Comparison of ENCODE assay signal across 19 mouse cellular contexts in genomic region chr2:120575121-120575520, GRCm38 (mm10). TPM values are rescaled to one million over a fixed set of nuclear protein-coding genes. Genes with fewer than 3 reads are reported as not detected.
A peak's percentile ranks its signal among the peaks of the same experiment; 100 is the strongest.
DNase-seq lines count a peak whose midpoint lies in the region; ATAC-seq lines count a peak whose summit lies in the region.
"Had no signal": no experiment of that assay in that cellular context is flagged by ENCODE, and none has a peak within 500 bp of the region (broad histone marks: within the 10 kb centered on the region; RNA-seq: fewer than 3 reads in every experiment).

No protein-coding gene starts in this region.

- no peak overlapping the region for H3K4me3 ChIP-seq in embryonic facial prominence, embryonic 11.5 days (ENCODE audit: low read depth, low read length)
- H3K4me3 ChIP-seq in embryonic facial prominence, embryonic 10.5 days = no peak overlapping the region
- H3K4me3 ChIP-seq in embryonic facial prominence, embryonic 13.5 days = no peak overlapping the region
- H3K4me3 ChIP-seq in limb, embryonic 15.5 days = no peak overlapping the region
- H3K4me3 ChIP-seq: heart, adult 2 months; heart, embryonic 15.5 days; hindbrain, embryonic 10.5 days; midbrain, embryonic 15.5 days had no signal

- no peak overlapping the region for H3K27ac ChIP-seq in embryonic facial prominence, embryonic 11.5 days (replicated peaks; ENCODE audit: low read depth, low read length)
- no peak overlapping the region for H3K27ac ChIP-seq in embryonic facial prominence, embryonic 10.5 days (replicated peaks)
- H3K27ac ChIP-seq in embryonic facial prominence, embryonic 13.5 days = peak overlapping the region; percentile 52
- peak overlapping the region; percentile 13; the same call in 1 of the 2 replicates for H3K27ac ChIP-seq in limb, embryonic 15.5 days
- H3K27ac ChIP-seq: heart, adult 2 months; heart, embryonic 15.5 days; hindbrain, embryonic 10.5 days; macrophage; midbrain, embryonic 15.5 days had no signal

- no peaks in the 10 kb centered on the region for H3K27me3 ChIP-seq in embryonic facial prominence, embryonic 11.5 days (ENCODE audit: control insufficient read depth, insufficient read depth, low read length)
- H3K27me3 ChIP-seq in embryonic facial prominence, embryonic 10.5 days (replicated peaks; ENCODE audit: low read depth, poor library complexity, severe bottlenecking) = no peaks in the 10 kb centered on the region
- no peaks in the 10 kb centered on the region for H3K27me3 ChIP-seq in embryonic facial prominence, embryonic 13.5 days
- H3K27me3 ChIP-seq in limb, embryonic 15.5 days = no peaks in the 10 kb centered on the region
- H3K27me3 ChIP-seq: heart, embryonic 15.5 days; midbrain, embryonic 15.5 days; Patski had no signal

- no peak overlapping the region for H3K9ac ChIP-seq in embryonic facial prominence, embryonic 11.5 days (replicated peaks; ENCODE audit: low read length)
- no peak overlapping the region for H3K9ac ChIP-seq in embryonic facial prominence, embryonic 13.5 days
- H3K9ac ChIP-seq in limb, embryonic 15.5 days = no peak overlapping the region
- H3K9ac ChIP-seq: heart, embryonic 15.5 days; lung, embryonic 14.5 days; midbrain, embryonic 15.5 days had no signal

- H3K36me3 ChIP-seq in embryonic facial prominence, embryonic 11.5 days (replicated peaks; ENCODE audit: control insufficient read depth, insufficient read depth, low read depth, low read length) = no peaks in the 10 kb centered on the region
- peaks cover 19% of the 10 kb centered on the region for H3K36me3 ChIP-seq in embryonic facial prominence, embryonic 10.5 days (replicated peaks)
- peaks cover 11% of the 10 kb centered on the region for H3K36me3 ChIP-seq in embryonic facial prominence, embryonic 13.5 days
- H3K36me3 ChIP-seq in limb, embryonic 15.5 days = peaks cover 5% of the 10 kb centered on the region
- H3K36me3 ChIP-seq: heart, embryonic 15.5 days had no signal

- ATAC-seq in embryonic facial prominence, embryonic 11.5 days (replicated peaks; ENCODE audit: insufficient number of reproducible peaks, low FRiP score, low TSS enrichment, low read depth) = no peak
- no peak for ATAC-seq in embryonic facial prominence, embryonic 13.5 days (ENCODE audit: insufficient number of reproducible peaks, insufficient read depth, low FRiP score, low TSS enrichment, low read depth)
- ATAC-seq in limb, embryonic 15.5 days (ENCODE audit: insufficient number of reproducible peaks, low FRiP score, low TSS enrichment, low read depth) = no peak
- ATAC-seq: forebrain, embryonic 14.5 days; midbrain, embryonic 15.5 days; Patski had no signal

- no peaks in the 10 kb centered on the region for H3K9me3 ChIP-seq in embryonic facial prominence, embryonic 11.5 days (replicated peaks; ENCODE audit: control insufficient read depth, low read length)
- H3K9me3 ChIP-seq in embryonic facial prominence, embryonic 10.5 days = no peaks in the 10 kb centered on the region
- no peaks in the 10 kb centered on the region for H3K9me3 ChIP-seq in embryonic facial prominence, embryonic 13.5 days
- no peaks in the 10 kb centered on the region for H3K9me3 ChIP-seq in limb, embryonic 15.5 days
- H3K9me3 ChIP-seq: heart, embryonic 15.5 days; hindbrain, embryonic 10.5 days; midbrain, embryonic 15.5 days had no signal

- H3K4me1 ChIP-seq in embryonic facial prominence, embryonic 11.5 days (ENCODE audit: control insufficient read depth, insufficient read depth, low read length) = no peaks in the 10 kb centered on the region
- H3K4me1 ChIP-seq in embryonic facial prominence, embryonic 10.5 days = peaks cover 16% of the 10 kb centered on the region
- peaks cover 18% of the 10 kb centered on the region for H3K4me1 ChIP-seq in embryonic facial prominence, embryonic 13.5 days
- peaks cover 10% of the 10 kb centered on the region; the same call in 1 of the 2 replicates for H3K4me1 ChIP-seq in limb, embryonic 15.5 days
- H3K4me1 ChIP-seq: hindbrain, embryonic 10.5 days; midbrain, embryonic 15.5 days had no signal

- 66% methylated on average over 3 of the region's 3 CpGs for WGBS in embryonic facial prominence, embryonic 11.5 days
- WGBS in embryonic facial prominence, embryonic 10.5 days = 66% methylated on average over 3 of the region's 3 CpGs
- WGBS in embryonic facial prominence, embryonic 13.5 days = 46% methylated on average over 3 of the region's 3 CpGs
- 55% methylated on average over 3 of the region's 3 CpGs for WGBS in limb, embryonic 15.5 days

- DNase-seq in embryonic facial prominence, embryonic 11.5 days (ENCODE audit: low spot score) = peak; percentile 70
- no peak for DNase-seq in embryonic facial prominence, embryonic 10.5 days (ENCODE audit: low spot score)
- peak; percentile 37 for DNase-seq in A20 (ENCODE audit: low read depth, low spot score)
- DNase-seq in spleen, postnatal 14 days (ENCODE audit: low spot score in 2 of 2) = no peak
- no peak for DNase-seq in testis, postnatal 14 days (ENCODE audit: low spot score)
- no peak for DNase-seq in lung, postnatal 4 days
- DNase-seq: cerebellum, postnatal 10 days; heart, adult 2 months; kidney, adult 8-10 months; kidney, postnatal 25 days; lung, embryonic 14.5 days had no signal

- H3K4me2 ChIP-seq in embryonic facial prominence, embryonic 11.5 days (ENCODE audit: low read depth, low read length) = no peak overlapping the region
- peak overlapping the region; percentile 16 for H3K4me2 ChIP-seq in embryonic facial prominence, embryonic 13.5 days
- peak overlapping the region; percentile 3; the same call in 1 of the 2 replicates for H3K4me2 ChIP-seq in limb, embryonic 15.5 days
- H3K4me2 ChIP-seq: heart, embryonic 15.5 days; lung, embryonic 14.5 days; midbrain, embryonic 15.5 days had no signal

RNA-seq across cellular contexts. Expression of gene Snap23, which starts 7.7 kb away (rescaled TPM):
- 62.0 and 66.4 TPM in 2 replicates for polyA plus RNA-seq in embryonic facial prominence, embryonic 11.5 days (2014; fragmentation: Nextera tagmentation; extraction: Ambion mirVana)
- 57.4 and 60.5 TPM in 2 replicates for polyA plus RNA-seq in embryonic facial prominence, embryonic 10.5 days (2016; fragmentation: Nextera tagmentation; extraction: Ambion mirVana)
- polyA plus RNA-seq in embryonic facial prominence, embryonic 13.5 days (2015; fragmentation: Nextera tagmentation; extraction: Ambion mirVana) = 51.7 and 54.5 TPM in 2 replicates
- 56.0 and 59.7 TPM in 2 replicates for polyA plus RNA-seq in limb, embryonic 15.5 days (2015; fragmentation: Nextera tagmentation; extraction: Ambion mirVana)

RNA-seq across cellular contexts. Expression of gene Zfp106, which starts 11.5 kb away (rescaled TPM):
- 55.9 and 59.2 TPM in 2 replicates for polyA plus RNA-seq in embryonic facial prominence, embryonic 11.5 days (2014; fragmentation: Nextera tagmentation; extraction: Ambion mirVana)
- polyA plus RNA-seq in embryonic facial prominence, embryonic 10.5 days (2016; fragmentation: Nextera tagmentation; extraction: Ambion mirVana) = 77.8 and 78.8 TPM in 2 replicates
- 49.1 and 49.7 TPM in 2 replicates for polyA plus RNA-seq in embryonic facial prominence, embryonic 13.5 days (2015; fragmentation: Nextera tagmentation; extraction: Ambion mirVana)
- polyA plus RNA-seq in limb, embryonic 15.5 days (2015; fragmentation: Nextera tagmentation; extraction: Ambion mirVana) = 47.7 and 49.1 TPM in 2 replicates

RNA-seq across cellular contexts. Expression of gene Haus2, which starts 34.1 kb away (rescaled TPM):
- 33.3 and 33.8 TPM in 2 replicates for polyA plus RNA-seq in embryonic facial prominence, embryonic 11.5 days (2014; fragmentation: Nextera tagmentation; extraction: Ambion mirVana)
- polyA plus RNA-seq in embryonic facial prominence, embryonic 10.5 days (2016; fragmentation: Nextera tagmentation; extraction: Ambion mirVana) = 35.3 and 36.4 TPM in 2 replicates
- 27.9 and 29.5 TPM in 2 replicates for polyA plus RNA-seq in embryonic facial prominence, embryonic 13.5 days (2015; fragmentation: Nextera tagmentation; extraction: Ambion mirVana)
- 21.8 and 23.2 TPM in 2 replicates for polyA plus RNA-seq in limb, embryonic 15.5 days (2015; fragmentation: Nextera tagmentation; extraction: Ambion mirVana)

RNA-seq across cellular contexts. Expression of gene Lrrc57, which starts 34.2 kb away (rescaled TPM):
- polyA plus RNA-seq in embryonic facial prominence, embryonic 11.5 days (2014; fragmentation: Nextera tagmentation; extraction: Ambion mirVana) = 26.0 and 27.0 TPM in 2 replicates
- polyA plus RNA-seq in embryonic facial prominence, embryonic 10.5 days (2016; fragmentation: Nextera tagmentation; extraction: Ambion mirVana) = 26.6 and 27.4 TPM in 2 replicates
- 25.1 and 27.7 TPM in 2 replicates for polyA plus RNA-seq in embryonic facial prominence, embryonic 13.5 days (2015; fragmentation: Nextera tagmentation; extraction: Ambion mirVana)
- polyA plus RNA-seq in limb, embryonic 15.5 days (2015; fragmentation: Nextera tagmentation; extraction: Ambion mirVana) = 24.4 and 25.4 TPM in 2 replicates

RNA-seq across cellular contexts. Expression of gene Stard9, which starts 53.8 kb away (rescaled TPM):
- 3.4 and 3.7 TPM in 2 replicates for polyA plus RNA-seq in embryonic facial prominence, embryonic 11.5 days (2014; fragmentation: Nextera tagmentation; extraction: Ambion mirVana)
- polyA plus RNA-seq in embryonic facial prominence, embryonic 10.5 days (2016; fragmentation: Nextera tagmentation; extraction: Ambion mirVana) = 2.6 and 3.4 TPM in 2 replicates
- polyA plus RNA-seq in embryonic facial prominence, embryonic 13.5 days (2015; fragmentation: Nextera tagmentation; extraction: Ambion mirVana) = 4.7 and 5.9 TPM in 2 replicates
- 6.1 and 7.5 TPM in 2 replicates for polyA plus RNA-seq in limb, embryonic 15.5 days (2015; fragmentation: Nextera tagmentation; extraction: Ambion mirVana)

Comparison
In these comparisons a context has a peak if more than half of its experiments do, and no peak if none do; other contexts are left out.
1. DNase-seq: peak in embryonic facial prominence, embryonic 11.5 days (single experiment) and A20 (single experiment); none in embryonic facial prominence, embryonic 10.5 days (single experiment), spleen, postnatal 14 days (0 of 2), testis, postnatal 14 days (single experiment) and lung, postnatal 4 days (0 of 2).
2. H3K27ac ChIP-seq: peak in embryonic facial prominence, embryonic 13.5 days (single experiment) and limb, embryonic 15.5 days (single experiment); none in embryonic facial prominence, embryonic 11.5 days (single experiment) and embryonic facial prominence, embryonic 10.5 days (single experiment).